Mouse (Mus musculus) liver, embryonic 12.5 days (tissue): ENCODE results near the gene Maea. TPM values are rescaled to one million over a fixed set of nuclear protein-coding genes. Genes with fewer than 3 reads are reported as not detected.
A peak's percentile ranks its signal among the peaks of the same experiment; 100 is the strongest.

Source experiments
- ATAC-seq: fragments of 200-750 bp; cut with Nextera tagmentation; 2 replicates; pipeline ENCODE4 v1.8.0; 2017; ENCODE audit warnings: moderate number of reproducible peaks, mild to moderate bottlenecking, moderate library complexity
- H3K27ac ChIP-seq: fragments of 300-500 bp; sonication (generic); 2 replicates; pipeline ENCODE4 v1.5.1; 2016; ENCODE audit warnings: mild to moderate bottlenecking
- H3K27me3 ChIP-seq: fragments of 300-500 bp; sonication (generic); replicated peaks from 2 replicates; pipeline ENCODE4 v1.6.1; 2016; ENCODE audit warnings: mild to moderate bottlenecking, moderate library complexity
- H3K36me3 ChIP-seq: fragments of 300-500 bp; sonication (generic); 2 replicates; pipeline ENCODE4 v1.6.1; 2016; ENCODE audit warnings: mild to moderate bottlenecking, moderate library complexity
- H3K4me1 ChIP-seq: fragments of 300-500 bp; sonication (generic); 2 replicates; pipeline ENCODE4 v1.6.1; 2016
- H3K4me2 ChIP-seq: fragments of 300-500 bp; sonication (generic); 2 replicates; pipeline ENCODE4 v1.6.1; 2016; ENCODE audit warnings: mild to moderate bottlenecking, moderate library complexity
- H3K4me3 ChIP-seq: fragments of 300-500 bp; sonication (generic); 2 replicates; pipeline ENCODE4 v1.5.1; 2016; ENCODE audit warnings: mild to moderate bottlenecking, moderate library complexity
- H3K9ac ChIP-seq: fragments of 300-500 bp; sonication (generic); 2 replicates; pipeline ENCODE4 v1.6.1; 2016; ENCODE audit warnings: mild to moderate bottlenecking, moderate library complexity
- H3K9me3 ChIP-seq: fragments of 300-500 bp; sonication (generic); replicated peaks from 2 replicates; pipeline ENCODE4 v1.6.1; 2016; ENCODE audit warnings: mild to moderate bottlenecking, moderate library complexity
- WGBS: fragments of 180-500 bp; shearing (Covaris S2); methylation state at CpG from one replicate; pipeline ENCODE4 v1.1.7; 2016; ENCODE audit not compliant: insufficient replicate concordance; 5-methylcytosine and 5-hydroxymethylcytosine counted together
- polyA plus RNA-seq: library from polyadenylated mRNA; unstranded; fragments of >200 nt; fragmentation: Nextera tagmentation; extraction: Ambion mirVana; gene quantifications from 2 replicates; pipeline ENCODE4 v1.2.1, GENCODE M21; 2016

Maea gene
- polyA plus RNA-seq, result 64.2 and 67.7 TPM in 2 replicates

- Histone ChIP-seq H3K4me3 (peak within 1 kb of the TSS; percentile 72), H3K4me1 (peaks cover 28% of the 10 kb centered on the region), H3K27me3 (no peaks in the 10 kb centered on the region), H3K4me2 (peak within 1 kb of the TSS; percentile 89), H3K27ac (peak within 1 kb of the TSS; percentile 79), H3K36me3 (peaks cover 17% of the 10 kb centered on the region), H3K9ac (peak within 1 kb of the TSS; percentile 89), H3K9me3 (peaks cover 13% of the 10 kb centered on the region; the same call in 1 of the 2 replicates)
- peak; percentile 100 for ATAC-seq
- WGBS, result under 1% methylated on average over 71 of the region's 71 CpGs
Observed at GRCm38 (mm10) chr5:33335273-33335976, at the start of gene Maea. Gene Maea, plus strand, starts transcription at chr5:33335509.

- Histone ChIP-seq H3K27ac (no peak overlapping the region), H3K27me3 (peaks cover 18% of the 10 kb centered on the region), H3K36me3 (no peaks in the 10 kb centered on the region), H3K4me3 (no peak overlapping the region), H3K9me3 (no peaks in the 10 kb centered on the region), H3K4me1 (no peaks in the 10 kb centered on the region), H3K4me2 (no peak overlapping the region), H3K9ac (no peak overlapping the region)
- 55% methylated on average over 16 of the region's 16 CpGs for WGBS
- no peak for ATAC-seq
Observed at GRCm38 (mm10) chr5:33293796-33294430, 41.4 kb upstream of the Maea start.

DNA sequence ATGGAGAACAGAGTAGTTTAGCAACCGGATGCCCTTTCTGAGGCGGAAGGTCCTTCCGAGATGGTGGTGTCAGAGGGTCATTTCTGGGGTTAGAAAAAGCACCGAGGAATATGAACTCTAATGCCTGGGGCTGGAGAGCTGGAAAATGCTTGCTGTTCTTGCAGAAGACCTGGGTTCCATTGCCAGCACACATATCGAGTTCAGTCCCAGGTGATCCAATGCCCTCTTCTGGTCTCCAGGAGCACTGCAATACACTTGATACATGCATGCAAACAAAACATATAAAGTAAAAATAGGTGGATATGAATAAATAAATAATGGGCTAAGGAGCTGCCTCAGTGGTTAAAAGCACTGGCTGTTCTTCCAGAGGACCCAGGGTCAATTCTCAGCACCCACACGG lies 38.1 kb upstream of the Maea start:
- 0 out of 2 replicates have a peak, but pooled peaks cover 12% of the 10 kb centered on the region for H3K27me3 ChIP-seq
- WGBS, result 59% methylated on average over 6 of the region's 6 CpGs
- no peaks in the 10 kb centered on the region for H3K9me3 ChIP-seq
- H3K4me1 ChIP-seq, result no peaks in the 10 kb centered on the region
- no peak for ATAC-seq
- no peak overlapping the region for H3K27ac ChIP-seq
- H3K4me3 ChIP-seq, result no peak overlapping the region
- H3K4me2 ChIP-seq, result no peak overlapping the region
- H3K9ac ChIP-seq, result no peak overlapping the region
- H3K36me3 ChIP-seq, result no peaks in the 10 kb centered on the region

DNA sequence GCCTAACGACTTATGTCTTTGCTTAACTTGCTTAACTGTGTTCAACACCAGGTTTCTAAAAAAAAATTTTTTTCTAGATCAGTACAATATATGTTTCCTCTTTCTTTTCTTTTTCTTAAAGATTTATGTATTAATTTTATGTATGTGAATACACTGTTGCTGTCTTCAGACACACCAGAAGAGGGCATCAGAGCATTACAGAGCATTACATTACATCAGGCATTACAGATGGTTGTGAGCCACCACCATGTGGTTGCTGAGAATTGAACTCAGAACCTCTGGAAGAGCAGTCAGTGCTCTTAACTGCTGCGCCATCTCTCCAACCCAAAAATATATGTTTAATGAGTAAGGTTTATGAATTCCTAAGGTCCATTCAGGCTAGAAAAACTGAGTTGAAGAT lies 33.5 kb upstream of the Maea start:
- H3K27ac ChIP-seq, result no peak overlapping the region
- no peaks in the 10 kb centered on the region for H3K36me3 ChIP-seq
- WGBS, result 67% methylated on average over 2 of the region's 2 CpGs
- 0 out of 2 replicates have a peak, but pooled peaks cover 5% of the 10 kb centered on the region for H3K27me3 ChIP-seq
- ATAC-seq, result no peak
- no peaks in the 10 kb centered on the region for H3K4me1 ChIP-seq
- no peaks in the 10 kb centered on the region for H3K9me3 ChIP-seq
- H3K4me2 ChIP-seq, result no peak overlapping the region
- no peak overlapping the region for H3K9ac ChIP-seq
- no peak overlapping the region for H3K4me3 ChIP-seq

DNA sequence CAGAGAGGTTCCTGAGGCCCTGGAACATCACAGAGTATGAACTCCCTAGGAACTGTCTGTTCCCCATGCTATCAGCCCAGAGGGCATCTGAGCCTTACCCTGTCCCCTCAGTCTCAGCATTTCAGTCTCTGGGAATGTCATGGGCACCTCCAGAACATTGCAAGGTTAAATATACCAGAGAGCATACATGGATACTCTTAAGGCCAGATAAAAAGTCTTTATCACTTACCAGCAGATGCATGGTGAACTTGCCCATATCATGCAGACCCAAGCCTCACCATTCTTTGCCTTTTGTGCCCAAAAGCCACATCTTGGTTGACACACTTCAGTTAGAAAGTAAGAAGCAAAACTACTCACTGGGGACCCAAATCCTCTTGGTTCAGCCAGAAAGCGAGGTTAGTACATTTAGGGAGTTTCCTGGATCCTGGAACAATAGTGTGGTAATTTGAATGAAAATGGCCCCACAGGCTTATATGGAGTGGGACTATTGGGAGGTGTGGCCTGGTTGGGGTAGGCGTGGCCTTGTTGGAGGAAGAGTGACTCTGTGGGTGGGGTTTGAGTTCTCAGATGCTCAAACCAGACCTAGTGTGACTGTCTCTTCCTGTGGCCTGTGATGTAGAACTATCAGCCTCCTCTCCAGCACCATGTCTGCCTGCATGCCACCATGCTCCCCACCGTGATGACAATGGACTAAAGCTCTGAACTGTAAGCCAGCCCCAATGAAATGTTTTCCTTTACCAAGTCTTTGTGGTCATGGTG lies 24.4 kb upstream of the Maea start:
- no peak overlapping the region for H3K9ac ChIP-seq
- no peaks in the 10 kb centered on the region for H3K9me3 ChIP-seq
- no peak overlapping the region for H3K4me3 ChIP-seq
- ATAC-seq, result peak; percentile 84
- no peak overlapping the region for H3K27ac ChIP-seq
- no peaks in the 10 kb centered on the region for H3K36me3 ChIP-seq
- no peaks in the 10 kb centered on the region for H3K27me3 ChIP-seq
- no peak overlapping the region for H3K4me2 ChIP-seq
- 42% methylated on average over 3 of the region's 3 CpGs for WGBS
- H3K4me1 ChIP-seq, result peaks cover 13% of the 10 kb centered on the region; the same call in 1 of the 2 replicates

GRCm38 (mm10) chr5:33312192-33312591 lies 23.1 kb upstream of the Maea start:
- H3K9ac ChIP-seq, result no peak overlapping the region
- H3K9me3 ChIP-seq, result no peaks in the 10 kb centered on the region
- H3K36me3 ChIP-seq, result no peaks in the 10 kb centered on the region
- 65% methylated on average over 7 of the region's 7 CpGs for WGBS
- no peak overlapping the region for H3K27ac ChIP-seq
- peaks cover 13% of the 10 kb centered on the region; the same call in 1 of the 2 replicates for H3K4me1 ChIP-seq
- H3K4me3 ChIP-seq, result no peak overlapping the region
- ATAC-seq, result no peak
- no peaks in the 10 kb centered on the region for H3K27me3 ChIP-seq
- no peak overlapping the region for H3K4me2 ChIP-seq

DNA sequence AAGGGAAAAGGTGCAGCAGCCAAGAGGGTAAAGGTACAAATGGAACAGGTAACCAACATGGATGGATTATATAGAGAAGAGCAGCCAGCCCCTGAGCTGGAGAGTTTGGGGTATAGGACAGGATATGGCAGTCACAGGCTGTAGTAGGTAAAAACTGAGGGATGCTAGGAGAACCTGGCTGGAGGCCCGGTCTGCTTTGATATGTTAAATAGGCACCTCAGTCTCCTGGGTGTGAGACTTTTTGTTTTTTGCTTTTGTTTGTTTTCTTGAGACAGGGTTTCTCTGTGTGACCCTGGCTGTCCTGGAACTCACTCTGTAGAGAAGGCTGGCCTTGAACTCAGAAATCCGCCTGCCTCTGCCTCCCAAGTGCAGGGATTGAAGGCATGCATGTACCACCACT lies 10.8 kb upstream of the Maea start:
- no peak for ATAC-seq
- Histone ChIP-seq H3K27me3 (peaks cover 11% of the 10 kb centered on the region), H3K4me3 (no peak overlapping the region), H3K4me2 (no peak overlapping the region), H3K4me1 (no peaks in the 10 kb centered on the region), H3K36me3 (no peaks in the 10 kb centered on the region), H3K27ac (no peak overlapping the region), H3K9ac (no peak overlapping the region), H3K9me3 (no peaks in the 10 kb centered on the region)
- 47% methylated on average over 2 of the region's 2 CpGs for WGBS

- peaks cover 15% of the 10 kb centered on the region for H3K36me3 ChIP-seq
- H3K4me2 ChIP-seq, result peak overlapping the region; percentile 68
- 22% methylated on average over 18 of the region's 18 CpGs for WGBS
Observed at GRCm38 (mm10) chr5:33334381-33335272, 682 bp upstream of the Maea start.

DNA sequence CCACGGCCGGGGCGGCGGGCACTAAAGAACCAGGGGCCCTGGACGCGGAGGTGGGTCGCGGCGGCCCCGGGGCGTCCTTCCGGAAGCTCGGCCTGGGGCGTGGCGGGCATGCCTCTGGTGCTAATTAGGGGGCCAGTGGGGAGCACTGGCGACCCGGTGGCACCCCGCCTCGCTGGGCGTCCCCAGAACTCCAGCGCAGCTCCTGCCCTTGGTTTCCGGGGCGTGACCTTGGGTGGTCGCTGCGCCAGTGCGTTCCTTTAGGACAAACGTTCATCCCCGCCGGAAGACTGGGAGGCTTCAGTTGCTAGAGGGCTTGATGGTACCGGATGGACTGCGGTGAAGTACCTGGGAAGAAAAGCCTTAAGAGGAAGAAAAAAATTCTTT lies 660 bp downstream of the Maea start:
- Histone ChIP-seq H3K9me3 (peaks cover 13% of the 10 kb centered on the region; the same call in 1 of the 2 replicates), H3K4me2 (peak overlapping the region; percentile 89), H3K36me3 (peaks cover 17% of the 10 kb centered on the region), H3K4me1 (peaks cover 33% of the 10 kb centered on the region), H3K27ac (peak overlapping the region; percentile 79), H3K9ac (peak overlapping the region; percentile 89), H3K4me3 (peak overlapping the region; percentile 72), H3K27me3 (no peaks in the 10 kb centered on the region)
- peak; percentile 31 for ATAC-seq
- WGBS, result 4% methylated on average over 30 of the region's 31 CpGs

More at GRCm38 (mm10) chr5:33334381-33335272, 682 bp upstream of the Maea start:
- no peaks in the 10 kb centered on the region for H3K27me3 ChIP-seq
- H3K27ac ChIP-seq, result peak overlapping the region; percentile 73
- H3K4me3 ChIP-seq, result peak overlapping the region; percentile 72
- peaks cover 25% of the 10 kb centered on the region for H3K4me1 ChIP-seq
- no peak for ATAC-seq
- H3K9me3 ChIP-seq, result peaks cover 13% of the 10 kb centered on the region; the same call in 1 of the 2 replicates
- H3K9ac ChIP-seq, result peak overlapping the region; percentile 69

DNA sequence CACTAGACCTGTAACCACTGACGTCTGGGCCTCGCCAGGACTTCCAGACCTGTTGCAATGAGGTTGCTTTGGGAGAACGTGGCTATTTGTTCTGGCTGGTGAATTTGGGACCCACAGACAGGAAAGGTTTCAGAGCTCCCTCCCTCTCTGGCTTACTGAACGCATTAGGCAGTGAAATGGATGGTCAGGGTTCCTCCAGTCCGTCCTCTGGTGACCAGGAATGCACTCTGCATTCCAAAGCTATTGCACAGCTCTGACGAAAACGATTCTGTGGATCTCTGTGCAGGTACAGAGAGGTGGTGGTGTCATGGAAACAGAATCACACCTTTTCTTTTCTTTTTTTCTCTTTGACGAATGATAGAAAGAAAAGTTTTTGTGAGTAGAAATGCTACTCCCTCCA lies 1.9 kb downstream of the Maea start:
- H3K36me3 ChIP-seq, result peaks cover 20% of the 10 kb centered on the region
- H3K9ac ChIP-seq, result no peak overlapping the region
- no peak for ATAC-seq
- 73% methylated on average over 8 of the region's 8 CpGs for WGBS
- peak overlapping the region; percentile 89 for H3K4me2 ChIP-seq
- peaks cover 13% of the 10 kb centered on the region; the same call in 1 of the 2 replicates for H3K9me3 ChIP-seq
- H3K4me3 ChIP-seq, result peak overlapping the region; percentile 72; the same call in 1 of the 2 replicates
- peak overlapping the region; percentile 41; the same call in 1 of the 2 replicates for H3K27ac ChIP-seq
- H3K4me1 ChIP-seq, result peaks cover 39% of the 10 kb centered on the region
- H3K27me3 ChIP-seq, result no peaks in the 10 kb centered on the region

GRCm38 (mm10) chr5:33341165-33341564 lies 5.9 kb downstream of the Maea start:
- H3K4me3 ChIP-seq, result no peak overlapping the region
- whole genome bisulfite sequencing, result 68% methylated on average over 6 of the region's 6 CpGs
- H3K27me3 ChIP-seq, result no peaks in the 10 kb centered on the region
- H3K4me2 ChIP-seq, result no peak overlapping the region
- H3K36me3 ChIP-seq, result peaks cover 30% of the 10 kb centered on the region
- H3K4me1 ChIP-seq, result peaks cover 68% of the 10 kb centered on the region
- no peaks in the 10 kb centered on the region for H3K9me3 ChIP-seq
- no peak overlapping the region for H3K27ac ChIP-seq
- no peak overlapping the region for H3K9ac ChIP-seq
- ATAC-seq, result no peak
